Mouse (Mus musculus) kidney, embryonic 14.5 days (tissue): Measurements from ENCODE around the gene Cd2bp2. TPM values are rescaled to one million over a fixed set of nuclear protein-coding genes. Genes with fewer than 3 reads are reported as not detected.

Experiments used
- ATAC-seq: fragments of 200-750 bp; cut with Nextera tagmentation; 2 replicates; pipeline ENCODE4 v1.8.0; 2017; ENCODE audit warnings: moderate number of reproducible peaks, mild to moderate bottlenecking, moderate TSS enrichment, moderate library complexity; ENCODE audit not compliant: low FRiP score, low TSS enrichment
- H3K27ac ChIP-seq: fragments of 300-500 bp; sonication (generic); 2 replicates; pipeline ENCODE4 v1.5.1; 2014; ENCODE audit warnings: low read depth, mild to moderate bottlenecking, low read length, moderate library complexity, mixed read lengths
- H3K27me3 ChIP-seq: fragments of 300-500 bp; sonication (generic); 2 replicates; pipeline ENCODE4 v1.6.1; 2014; ENCODE audit warnings: mild to moderate bottlenecking, low read length; ENCODE audit not compliant: control insufficient read depth, insufficient read depth
- H3K36me3 ChIP-seq: fragments of 300-500 bp; sonication (generic); 2 replicates; pipeline ENCODE4 v1.6.1; 2014; ENCODE audit warnings: low read length, mixed read lengths; ENCODE audit not compliant: control insufficient read depth, insufficient read depth
- H3K4me1 ChIP-seq: fragments of 300-500 bp; sonication (generic); 2 replicates; pipeline ENCODE4 v1.6.1; 2014; ENCODE audit warnings: low read length, mixed read lengths; ENCODE audit not compliant: control insufficient read depth, insufficient read depth
- H3K4me2 ChIP-seq: fragments of 300-500 bp; sonication (generic); replicated peaks from 2 replicates; pipeline ENCODE4 v1.6.1; 2014; ENCODE audit warnings: low read depth, mild to moderate bottlenecking, low read length
- H3K4me3 ChIP-seq: fragments of 300-500 bp; sonication (generic); 2 replicates; pipeline ENCODE4 v1.5.1; 2014; ENCODE audit warnings: mild to moderate bottlenecking, low read length
- H3K9ac ChIP-seq: fragments of 300-500 bp; sonication (generic); 2 replicates; pipeline ENCODE4 v1.6.1; 2014; ENCODE audit warnings: low read depth, mild to moderate bottlenecking, low read length, moderate library complexity
- H3K9me3 ChIP-seq: fragments of 300-500 bp; sonication (generic); 2 replicates; pipeline ENCODE4 v1.6.1; 2016; ENCODE audit warnings: low read length; ENCODE audit not compliant: control insufficient read depth
- WGBS: fragments of 180-500 bp; shearing (Covaris S2); extraction: QIAGEN DNeasy Blood & Tissue Kit; methylation state at CpG from one replicate; pipeline ENCODE4 v1.1.7; 2014; 5-methylcytosine and 5-hydroxymethylcytosine counted together
- polyA plus RNA-seq: library from polyadenylated mRNA; unstranded; fragments of >200 nt; fragmentation: Nextera tagmentation; extraction: Ambion mirVana; gene quantifications from 2 replicates; pipeline ENCODE4 v1.2.1, GENCODE M21; 2014

Gene Cd2bp2
- polyA plus RNA-seq, 1 experiment from 2014 or later, result 57.6 TPM

DNA sequence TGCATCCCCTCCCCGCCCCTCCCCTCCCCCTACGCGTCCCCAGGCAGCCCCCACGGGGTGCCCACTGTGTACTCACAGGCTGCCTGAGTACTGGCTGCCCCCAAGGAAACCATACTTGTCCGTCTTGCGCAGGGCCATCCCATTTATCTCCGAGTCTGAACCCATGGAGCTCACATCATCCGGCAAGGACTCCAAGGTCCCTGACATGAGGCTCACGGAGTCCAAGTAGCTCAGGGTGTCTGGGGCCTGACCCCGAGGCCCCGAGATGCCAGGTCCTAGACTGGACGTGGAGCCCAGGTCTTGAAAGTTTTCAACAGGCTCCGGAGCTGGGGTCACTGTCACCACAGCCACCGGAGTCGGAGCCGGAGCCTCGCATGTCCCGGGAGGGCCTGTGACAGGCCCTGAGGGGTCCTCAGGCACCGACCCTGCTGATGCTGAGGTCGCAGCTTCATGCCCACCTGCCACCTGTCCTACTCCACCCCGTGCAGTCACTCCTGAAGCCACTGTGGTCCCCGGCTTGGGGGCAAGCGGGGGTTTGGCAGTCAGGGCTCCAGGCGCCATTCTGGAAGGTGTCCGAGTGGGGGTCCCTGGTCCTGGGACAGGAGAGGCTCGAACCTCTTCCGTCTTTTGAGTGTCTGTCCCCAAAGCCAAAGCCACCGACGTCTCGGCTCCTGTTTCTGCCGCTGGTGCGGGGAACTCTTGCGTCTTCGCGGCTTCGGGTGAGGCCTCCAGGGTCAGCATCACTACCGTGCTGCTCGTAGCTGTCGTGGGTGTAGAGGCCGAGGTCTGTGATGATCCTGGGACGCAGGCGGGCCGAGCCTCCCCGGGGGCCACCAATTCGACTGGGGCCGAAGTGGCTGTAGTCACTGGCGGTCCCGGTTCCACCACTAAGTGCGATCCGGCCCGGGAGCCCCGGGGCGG, 11.8 kb upstream of the Cd2bp2 start:
- Histone ChIP-seq H3K36me3 (peaks cover 15% of the 10 kb centered on the region), H3K4me1 (peaks cover 17% of the 10 kb centered on the region), H3K9me3 (no peaks in the 10 kb centered on the region), H3K27ac (peak overlapping the region; percentile 85), H3K9ac (peak overlapping the region; percentile 89), H3K4me2 (peak overlapping the region; percentile 75), H3K4me3 (peak overlapping the region; percentile 87), H3K27me3 (no peaks in the 10 kb centered on the region)
- ATAC-seq, result peak; percentile 7; the same call in 1 of the 2 replicates
- WGBS, result under 1% methylated on average over 51 of the region's 53 CpGs

DNA sequence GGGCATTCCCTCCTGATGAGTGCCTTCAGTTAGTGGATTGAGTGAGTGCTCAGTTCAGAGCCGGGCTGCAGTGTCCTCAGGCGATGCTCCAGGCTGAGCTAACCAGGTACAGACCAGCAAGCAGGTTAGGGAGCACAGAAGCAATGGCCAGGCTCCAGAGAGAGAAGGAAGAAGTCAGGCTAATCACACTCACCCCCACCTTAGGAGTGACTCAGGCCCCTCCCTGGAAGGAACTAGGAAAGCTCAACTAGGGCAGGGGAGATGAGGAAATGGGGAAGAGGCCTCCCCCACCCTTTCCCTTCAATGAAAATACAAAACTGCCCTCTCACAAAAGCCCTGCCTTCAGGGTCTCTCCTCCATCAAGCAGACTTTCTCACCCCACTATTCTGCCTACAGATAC, 10.8 kb upstream of the Cd2bp2 start:
- H3K9ac ChIP-seq, result peak overlapping the region; percentile 89
- ATAC-seq, result no peak
- 52% methylated on average over 2 of the region's 2 CpGs for WGBS
- H3K27me3 ChIP-seq, result no peaks in the 10 kb centered on the region
- peak overlapping the region; percentile 75 for H3K4me2 ChIP-seq
- peaks cover 22% of the 10 kb centered on the region for H3K36me3 ChIP-seq
- H3K9me3 ChIP-seq, result no peaks in the 10 kb centered on the region
- H3K4me3 ChIP-seq, result peak overlapping the region; percentile 87
- peaks cover 17% of the 10 kb centered on the region for H3K4me1 ChIP-seq
- no peak overlapping the region for H3K27ac ChIP-seq

DNA sequence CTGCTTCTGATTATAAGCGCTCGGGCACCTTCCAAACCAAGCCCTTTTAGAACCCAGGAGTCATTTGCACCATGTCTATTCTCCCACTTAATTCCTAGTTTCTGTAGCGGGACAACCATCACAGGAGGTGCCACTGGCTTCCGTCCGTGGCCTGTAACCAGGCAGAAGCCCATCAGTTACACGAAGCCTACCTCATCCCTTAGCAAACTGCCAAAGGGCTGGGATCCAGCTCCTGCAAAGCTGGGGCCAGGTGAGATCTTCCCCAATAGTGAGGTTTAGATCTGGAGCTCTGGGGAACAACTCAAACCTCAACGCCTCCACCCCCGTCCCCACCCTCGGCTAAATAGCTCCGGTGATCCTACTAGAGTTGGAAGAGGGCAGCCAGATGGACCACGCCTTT, 634 bp upstream of the Cd2bp2 start:
- ATAC-seq, result peak; percentile 4; the same call in 1 of the 2 replicates
- Histone ChIP-seq H3K4me2 (peak overlapping the region; percentile 50), H3K27me3 (no peaks in the 10 kb centered on the region), H3K9ac (peak overlapping the region; percentile 59), H3K27ac (peak overlapping the region; percentile 52; the same call in 1 of the 2 replicates), H3K4me1 (peaks cover 9% of the 10 kb centered on the region), H3K4me3 (peak overlapping the region; percentile 62), H3K9me3 (no peaks in the 10 kb centered on the region), H3K36me3 (peaks cover 69% of the 10 kb centered on the region)
- WGBS, result 62% methylated on average over 11 of the region's 11 CpGs

DNA sequence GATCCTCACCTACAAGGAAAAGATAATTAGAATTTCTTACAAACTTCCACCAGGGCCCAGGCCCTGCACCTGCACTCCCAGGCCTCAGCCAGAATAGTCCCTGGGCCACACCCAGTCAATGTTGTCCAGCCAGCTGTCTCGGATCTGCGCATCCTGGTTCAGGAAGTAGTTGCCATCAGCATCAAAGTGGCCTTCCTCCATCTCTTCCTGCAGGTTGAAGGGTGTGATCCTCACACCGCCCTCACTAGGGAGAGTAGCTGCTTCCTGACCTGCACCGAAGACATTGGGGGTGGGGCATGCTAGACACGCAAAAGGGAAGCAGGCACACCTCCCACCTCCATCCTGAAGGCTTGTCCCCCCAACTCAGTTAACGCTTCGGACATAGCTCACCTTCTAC, 1.2 kb downstream of the Cd2bp2 start:
- no peak for ATAC-seq
- Histone ChIP-seq H3K27ac (no peak overlapping the region), H3K9ac (peak overlapping the region; percentile 69), H3K4me3 (peak overlapping the region; percentile 62), H3K36me3 (peaks cover 54% of the 10 kb centered on the region), H3K9me3 (no peaks in the 10 kb centered on the region), H3K4me1 (peaks cover 9% of the 10 kb centered on the region), H3K4me2 (peak overlapping the region; percentile 64), H3K27me3 (no peaks in the 10 kb centered on the region)
- 75% methylated on average over 7 of the region's 7 CpGs for WGBS

DNA sequence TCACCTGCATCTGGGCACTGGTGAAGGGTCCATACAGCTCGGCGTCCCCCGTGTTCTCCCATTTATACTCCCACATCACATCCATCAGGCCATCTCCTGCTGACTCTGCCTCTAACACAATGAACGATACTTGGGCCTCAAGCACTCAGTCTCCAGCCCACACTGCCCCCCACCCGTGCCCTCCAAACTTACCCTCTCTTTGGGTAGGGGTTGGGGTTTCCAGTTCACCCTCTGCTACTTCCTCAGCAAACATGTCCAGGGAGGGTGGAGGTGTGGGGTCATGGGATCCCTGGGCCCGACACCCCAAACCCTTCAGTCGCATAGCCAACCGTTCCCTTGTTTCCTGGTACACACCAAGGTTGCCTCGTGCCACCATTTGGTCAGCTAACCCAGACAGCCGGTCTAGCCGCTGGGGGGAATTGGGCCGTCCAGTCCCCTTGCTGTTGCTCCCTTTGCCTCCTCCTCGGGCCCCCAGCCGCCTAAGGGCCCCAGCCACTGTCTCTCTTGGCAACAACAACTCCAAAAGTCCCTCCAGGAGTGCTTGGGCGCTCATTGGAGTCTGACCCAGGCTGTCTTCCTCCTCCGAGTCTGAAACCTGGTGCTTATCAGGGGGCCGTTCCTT, 1.7 kb downstream of the Cd2bp2 start:
- H3K4me1 ChIP-seq, result peaks cover 9% of the 10 kb centered on the region
- no peaks in the 10 kb centered on the region for H3K9me3 ChIP-seq
- no peak overlapping the region for H3K27ac ChIP-seq
- peaks cover 48% of the 10 kb centered on the region for H3K36me3 ChIP-seq
- H3K27me3 ChIP-seq, result no peaks in the 10 kb centered on the region
- H3K9ac ChIP-seq, result peak overlapping the region; percentile 69
- ATAC-seq, result no peak
- 79% methylated on average over 17 of the region's 17 CpGs for WGBS
- H3K4me2 ChIP-seq, result peak overlapping the region; percentile 64
- H3K4me3 ChIP-seq, result peak overlapping the region; percentile 62; the same call in 1 of the 2 replicates

DNA sequence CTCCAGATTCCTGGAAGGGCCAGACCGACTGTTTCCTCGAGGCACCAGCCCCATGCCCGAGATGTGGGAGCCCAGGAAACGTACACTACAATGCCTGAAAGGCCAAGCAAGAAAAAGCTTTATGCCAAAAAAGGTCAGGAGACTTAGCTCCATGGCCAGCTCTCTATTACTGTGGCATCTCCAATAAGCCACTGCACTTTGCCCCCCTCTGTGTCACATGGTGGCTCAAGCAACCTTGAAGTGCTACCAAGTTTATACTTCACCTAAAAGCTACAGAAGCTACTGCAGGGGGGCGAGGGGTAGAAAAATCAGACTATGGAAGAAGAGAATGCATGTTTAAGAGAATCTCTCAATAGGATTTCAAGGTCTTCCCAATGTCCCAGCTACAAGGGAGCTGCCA, 2.9 kb downstream of the Cd2bp2 start:
- no peak overlapping the region for H3K4me3 ChIP-seq
- 91% methylated on average over 5 of the region's 5 CpGs for WGBS
- no peak overlapping the region for H3K4me2 ChIP-seq
- no peak overlapping the region for H3K27ac ChIP-seq
- no peak overlapping the region for H3K9ac ChIP-seq
- H3K4me1 ChIP-seq, result peaks cover 9% of the 10 kb centered on the region
- ATAC-seq, result no peak
- H3K27me3 ChIP-seq, result no peaks in the 10 kb centered on the region
- H3K36me3 ChIP-seq, result peaks cover 37% of the 10 kb centered on the region
- H3K9me3 ChIP-seq, result no peaks in the 10 kb centered on the region

DNA sequence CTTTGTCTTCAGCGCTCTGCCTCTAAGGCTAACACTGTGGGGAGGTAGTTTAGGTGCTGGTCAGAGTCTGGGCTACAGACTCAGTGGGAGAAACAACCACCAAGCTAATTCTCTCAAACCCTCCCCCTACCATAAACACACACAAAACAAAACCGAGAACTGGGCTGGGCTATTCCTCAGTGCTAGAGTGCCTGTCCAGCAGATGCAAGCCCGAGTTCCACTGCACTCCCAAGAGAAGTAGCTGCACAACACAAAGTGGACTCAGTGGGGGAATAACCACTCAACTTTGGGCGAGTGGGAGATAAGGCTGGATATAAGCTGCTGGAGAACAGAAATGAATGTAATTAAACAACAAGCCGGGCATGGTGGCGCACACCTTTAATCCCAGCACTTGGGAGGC, 5.2 kb downstream of the Cd2bp2 start:
- Histone ChIP-seq H3K9ac (no peak overlapping the region), H3K27me3 (no peaks in the 10 kb centered on the region), H3K4me3 (no peak overlapping the region), H3K36me3 (peaks cover 33% of the 10 kb centered on the region), H3K4me1 (peaks cover 9% of the 10 kb centered on the region), H3K9me3 (no peaks in the 10 kb centered on the region), H3K4me2 (no peak overlapping the region), H3K27ac (no peak overlapping the region)
- WGBS, result 74% methylated on average over 6 of the region's 6 CpGs
- ATAC-seq, result no peak

DNA sequence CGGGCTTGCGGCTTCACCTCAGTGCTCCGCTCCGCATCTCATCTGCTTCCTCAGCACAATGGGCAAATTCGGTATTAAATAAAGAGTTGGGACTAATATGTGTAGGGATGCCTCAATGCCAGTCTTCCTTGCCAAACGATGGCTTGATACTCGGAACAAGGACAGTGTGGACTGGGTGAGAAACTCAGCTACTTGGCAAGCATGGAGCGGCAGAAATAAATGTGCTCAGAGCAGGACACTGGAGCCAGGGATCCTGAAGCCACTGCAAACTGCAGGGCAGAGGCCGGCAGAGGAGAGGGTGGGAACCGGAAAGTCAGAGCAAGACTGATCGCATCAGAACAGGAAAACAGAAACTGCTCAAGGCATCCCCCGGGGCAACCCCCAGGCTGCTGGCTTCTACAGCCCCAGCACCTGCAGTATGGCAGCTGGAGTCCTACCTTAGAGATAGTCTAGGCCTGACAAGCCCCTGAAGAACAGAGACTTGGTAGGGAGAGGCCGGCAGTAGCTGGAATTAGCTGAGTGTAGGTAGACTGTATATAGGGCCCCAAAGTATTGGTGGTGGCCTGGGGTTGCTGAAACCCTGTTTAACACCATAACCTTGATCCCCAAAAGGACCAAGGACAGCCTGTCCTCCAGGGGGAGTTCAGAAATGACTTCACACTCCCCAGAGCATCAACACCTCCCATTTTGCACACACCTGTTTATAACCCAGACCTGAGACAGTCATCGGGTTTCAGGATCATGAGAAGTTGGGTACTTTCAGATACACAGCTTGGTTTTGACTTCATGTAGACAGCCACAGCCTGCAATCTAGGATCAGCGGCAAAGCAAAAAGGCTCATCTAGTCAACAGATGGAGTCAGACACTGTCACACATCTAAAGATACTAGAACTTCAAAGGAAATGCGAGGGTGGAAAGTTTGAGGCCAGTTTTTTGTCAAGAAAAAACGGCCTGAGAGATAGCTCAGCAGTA, 7.3 kb downstream of the Cd2bp2 start:
- Histone ChIP-seq H3K9ac (no peak overlapping the region), H3K27ac (no peak overlapping the region), H3K4me1 (no peaks in the 10 kb centered on the region), H3K9me3 (no peaks in the 10 kb centered on the region), H3K27me3 (no peaks in the 10 kb centered on the region), H3K4me2 (no peak overlapping the region), H3K36me3 (peaks cover 23% of the 10 kb centered on the region), H3K4me3 (no peak overlapping the region)
- WGBS, result 79% methylated on average over 17 of the region's 17 CpGs
- ATAC-seq, result no peak
